Mouse (Mus musculus): ENCODE results near the gene Cacybp. TPM values are rescaled to one million over a fixed set of nuclear protein-coding genes. Genes with fewer than 3 reads are reported as not detected.
A peak's percentile ranks its signal among the peaks of the same experiment; 100 is the strongest.

Gene Cacybp
- polyA plus RNA-seq (2012; fragmentation: generic; extraction: Trizol): 39.9 TPM

DNA sequence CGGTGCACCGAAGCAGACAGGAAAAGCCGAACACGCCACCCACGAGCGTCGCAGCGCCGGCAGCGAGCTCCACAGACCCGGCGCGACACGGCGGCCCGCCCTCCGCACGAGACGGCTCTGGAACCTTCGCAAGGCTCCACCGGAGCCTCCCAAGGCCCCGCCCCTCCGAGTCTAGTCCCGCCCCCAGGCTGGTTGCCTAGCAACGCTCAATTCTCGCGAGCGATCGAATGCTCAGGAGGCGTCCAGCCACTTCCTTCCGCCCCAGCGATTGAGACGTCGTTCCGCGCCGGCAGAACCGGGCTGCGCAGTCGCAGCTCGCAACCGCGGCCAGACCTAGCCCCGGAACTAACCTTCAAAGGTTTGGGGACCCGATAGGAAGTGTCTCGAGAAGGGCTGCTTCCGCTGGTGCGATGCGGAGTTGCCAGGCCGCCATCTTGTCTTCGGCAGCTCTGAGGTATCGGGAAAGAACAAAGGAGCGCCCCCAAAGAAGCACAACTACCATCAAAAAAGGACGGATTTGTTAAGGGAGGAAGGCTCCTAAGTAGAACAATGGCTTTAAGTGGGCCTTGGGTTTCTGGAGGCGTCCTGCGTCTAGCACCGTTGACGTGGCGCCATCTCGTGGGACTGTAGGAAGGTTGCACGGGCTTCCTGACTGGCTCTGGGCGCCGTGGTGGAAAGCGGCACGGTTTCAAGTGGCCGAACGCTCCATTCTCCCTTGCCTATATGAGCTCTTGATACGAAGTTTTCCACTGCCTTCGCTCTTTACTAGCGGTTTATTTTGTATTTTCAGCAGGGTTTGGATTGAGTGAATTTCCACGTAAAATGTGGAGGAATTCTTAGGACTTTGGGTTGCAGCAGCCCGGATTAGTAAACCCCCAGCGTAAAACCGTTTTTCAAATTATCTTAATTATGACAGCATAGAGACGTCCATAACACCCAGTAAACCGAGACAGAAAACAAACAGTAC is at the start of gene Cacybp:
Gene Cacybp (minus strand): TSS at position 173 of the 967 bp plus-strand sequence.
- Histone ChIP-seq H3ac (ENCODE audit: control insufficient read depth, insufficient read length) (peak within 1 kb of the TSS; percentile 51), H3K4me3 (peak within 1 kb of the TSS; percentile 70), H3K79me2 (ENCODE audit: control insufficient read depth, insufficient read depth) (peaks cover 45% of the 10 kb centered on the region), H3K27me3 (ENCODE audit: control insufficient read depth, insufficient read depth, insufficient read length) (no peaks in the 10 kb centered on the region), H3K4me2 (ENCODE audit: low read depth) (peak within 1 kb of the TSS; percentile 95), H3K36me3 (ENCODE audit: control insufficient read depth, insufficient read depth) (no peaks in the 10 kb centered on the region)
- TF ChIP-seq USF1 (IDR thresholded peaks at IDR 0.05; ENCODE audit: low read depth) (no peak), TCF3 (IDR thresholded peaks at IDR 0.05; ENCODE audit: insufficient read length, low read depth) (no peak), E2F4 (IDR thresholded peaks at IDR 0.05; ENCODE audit: insufficient read depth) (peak; percentile 4), POLR2AphosphoS2 (IDR thresholded peaks at IDR 0.05; ENCODE audit: insufficient read length, low read depth) (peak; percentile 89), MAX (IDR thresholded peaks at IDR 0.05; ENCODE audit: low read depth) (no peak), POLR2A (IDR thresholded peaks at IDR 0.05; ENCODE audit: insufficient read length, low read depth) (peak; percentile 96), MYOG (IDR thresholded peaks at IDR 0.05; ENCODE audit: control insufficient read depth in 1 of 3, insufficient read depth in 1 of 3, insufficient read length in 2 of 3, low read depth in 2 of 3) (no peak), MYOD1 (IDR thresholded peaks at IDR 0.05; ENCODE audit: control insufficient read depth in 1 of 3, insufficient read length in 2 of 3, low read depth in 2 of 3) (no peak), REST (IDR thresholded peaks at IDR 0.05; ENCODE audit: insufficient read depth, insufficient read length) (no peak), SRF (IDR thresholded peaks at IDR 0.05; ENCODE audit: control insufficient read depth, insufficient read length, low read depth) (peak; percentile 31), TCF12 (IDR thresholded peaks at IDR 0.05; ENCODE audit: insufficient read depth, poor library complexity, severe bottlenecking) (no peak)

DNA sequence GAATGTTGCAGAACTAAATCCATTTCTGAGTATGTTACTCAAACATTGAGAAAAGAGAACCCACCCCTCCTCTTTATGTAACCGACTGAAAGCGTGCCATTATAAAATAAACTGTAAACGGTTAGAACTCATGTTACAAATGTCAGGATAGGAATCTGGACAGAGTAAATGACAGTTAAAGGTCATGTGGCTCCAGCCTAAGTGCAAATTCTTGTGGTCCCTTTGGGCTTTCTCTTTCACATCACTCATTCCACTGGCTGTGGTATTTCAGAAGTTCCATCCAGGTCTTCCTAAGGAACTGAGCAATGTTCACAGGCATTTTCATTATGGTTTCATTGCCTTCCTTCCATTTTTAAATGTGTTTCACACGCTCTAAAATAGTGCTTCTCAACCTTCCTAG is 49.7 kb upstream of the Cacybp start:
- H3K79me2 ChIP-seq (ENCODE audit: control insufficient read depth, insufficient read depth): no peaks in the 10 kb centered on the region
- no peak overlapping the region for H3K4me3 ChIP-seq
- H3K4me2 ChIP-seq (ENCODE audit: low read depth): peak overlapping the region; percentile 26
- no peaks in the 10 kb centered on the region for H3K27me3 ChIP-seq (ENCODE audit: control insufficient read depth, insufficient read depth, insufficient read length)
- H3K36me3 ChIP-seq (ENCODE audit: control insufficient read depth, insufficient read depth): no peaks in the 10 kb centered on the region
- TF ChIP-seq MAX (IDR thresholded peaks at IDR 0.05; ENCODE audit: low read depth) (no peak), MYOD1 (IDR thresholded peaks at IDR 0.05; ENCODE audit: control insufficient read depth in 1 of 3, insufficient read length in 2 of 3, low read depth in 2 of 3) (no peak), REST (IDR thresholded peaks at IDR 0.05; ENCODE audit: insufficient read depth, insufficient read length) (no peak), CEBPB (IDR thresholded peaks at IDR 0.05; ENCODE audit: insufficient read depth, poor library complexity, severe bottlenecking) (0 out of 2 replicates have a peak, but pooled peaks have one; percentile 14), MYOG (IDR thresholded peaks at IDR 0.05; ENCODE audit: control insufficient read depth in 1 of 3, insufficient read depth in 1 of 3, insufficient read length in 2 of 3, low read depth in 2 of 3) (no peak), POLR2A (IDR thresholded peaks at IDR 0.05; ENCODE audit: insufficient read length, low read depth) (no peak), TCF3 (IDR thresholded peaks at IDR 0.05; ENCODE audit: insufficient read length, low read depth) (no peak), USF1 (IDR thresholded peaks at IDR 0.05; ENCODE audit: low read depth) (peak; percentile 14)
- no peak overlapping the region for H3ac ChIP-seq (ENCODE audit: control insufficient read depth, insufficient read length)

DNA sequence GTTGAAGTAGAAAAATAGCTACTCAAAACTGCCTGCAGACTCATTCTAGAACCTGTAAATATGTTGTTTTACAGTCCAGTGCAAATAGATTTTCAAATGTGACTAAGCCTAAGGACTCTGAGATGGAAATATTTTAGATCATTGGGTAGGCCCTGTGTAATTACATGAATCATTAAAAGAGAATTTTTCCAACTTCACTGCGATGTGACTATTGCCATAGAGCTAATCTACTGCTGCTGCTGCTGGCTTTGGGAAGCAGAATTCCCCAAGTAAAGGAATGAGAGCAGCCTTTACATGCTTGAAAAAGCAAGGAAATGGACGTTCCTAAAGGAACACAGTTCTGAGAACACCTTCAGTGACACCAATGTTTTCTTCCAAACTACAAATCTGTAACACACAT is 49.2 kb upstream of the Cacybp start:
- TF ChIP-seq CEBPB (IDR thresholded peaks at IDR 0.05; ENCODE audit: insufficient read depth, poor library complexity, severe bottlenecking) (no peak), E2F4 (IDR thresholded peaks at IDR 0.05; ENCODE audit: insufficient read depth) (no peak), TCF12 (IDR thresholded peaks at IDR 0.05; ENCODE audit: insufficient read depth, poor library complexity, severe bottlenecking) (no peak), MAX (IDR thresholded peaks at IDR 0.05; ENCODE audit: low read depth) (no peak), TCF3 (IDR thresholded peaks at IDR 0.05; ENCODE audit: insufficient read length, low read depth) (no peak), MYOG (IDR thresholded peaks at IDR 0.05; ENCODE audit: control insufficient read depth in 1 of 3, insufficient read depth in 1 of 3, insufficient read length in 2 of 3, low read depth in 2 of 3) (no peak), POLR2AphosphoS2 (IDR thresholded peaks at IDR 0.05; ENCODE audit: insufficient read length, low read depth) (no peak), MYOD1 (IDR thresholded peaks at IDR 0.05; ENCODE audit: control insufficient read depth in 1 of 3, insufficient read length in 2 of 3, low read depth in 2 of 3) (no peak), SRF (IDR thresholded peaks at IDR 0.05; ENCODE audit: control insufficient read depth, insufficient read length, low read depth) (no peak), USF1 (IDR thresholded peaks at IDR 0.05; ENCODE audit: low read depth) (no peak), REST (IDR thresholded peaks at IDR 0.05; ENCODE audit: insufficient read depth, insufficient read length) (no peak)
- H3K4me2 ChIP-seq (ENCODE audit: low read depth): no peak overlapping the region
- no peaks in the 10 kb centered on the region for H3K79me2 ChIP-seq (ENCODE audit: control insufficient read depth, insufficient read depth)
- no peak overlapping the region for H3K4me3 ChIP-seq
- H3K36me3 ChIP-seq (ENCODE audit: control insufficient read depth, insufficient read depth): no peaks in the 10 kb centered on the region
- H3K27me3 ChIP-seq (ENCODE audit: control insufficient read depth, insufficient read depth, insufficient read length): no peaks in the 10 kb centered on the region
- no peak overlapping the region for H3ac ChIP-seq (ENCODE audit: control insufficient read depth, insufficient read length)

DNA sequence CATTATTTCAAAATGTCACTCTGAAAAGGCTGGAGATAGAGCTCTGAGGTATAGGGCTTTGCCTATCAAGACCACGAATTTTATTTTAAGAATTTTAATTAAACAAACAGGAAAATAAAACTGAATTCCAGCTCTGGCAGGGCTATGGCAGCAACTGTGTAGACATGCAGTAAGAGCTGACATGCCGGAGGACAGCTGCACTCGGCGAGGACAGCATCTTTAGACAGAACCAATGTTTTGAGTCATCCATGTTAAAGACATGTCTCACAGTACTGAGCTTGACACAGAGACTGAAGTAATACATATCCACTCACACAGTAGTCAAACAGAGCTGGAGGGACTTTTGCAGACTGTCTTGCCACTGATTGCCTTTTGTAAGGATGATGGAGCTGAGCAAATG is 47.9 kb upstream of the Cacybp start:
- H3ac ChIP-seq (ENCODE audit: control insufficient read depth, insufficient read length): no peak overlapping the region
- H3K4me3 ChIP-seq: no peak overlapping the region
- H3K36me3 ChIP-seq (ENCODE audit: control insufficient read depth, insufficient read depth): no peaks in the 10 kb centered on the region
- no peaks in the 10 kb centered on the region for H3K27me3 ChIP-seq (ENCODE audit: control insufficient read depth, insufficient read depth, insufficient read length)
- TF ChIP-seq TCF12 (IDR thresholded peaks at IDR 0.05; ENCODE audit: insufficient read depth, poor library complexity, severe bottlenecking) (no peak), USF1 (IDR thresholded peaks at IDR 0.05; ENCODE audit: low read depth) (no peak), TCF3 (IDR thresholded peaks at IDR 0.05; ENCODE audit: insufficient read length, low read depth) (no peak), REST (IDR thresholded peaks at IDR 0.05; ENCODE audit: insufficient read depth, insufficient read length) (no peak), MYOD1 (IDR thresholded peaks at IDR 0.05; ENCODE audit: control insufficient read depth in 1 of 3, insufficient read length in 2 of 3, low read depth in 2 of 3) (peak in 2 of 3 experiments; percentile 40 to 59), SRF (IDR thresholded peaks at IDR 0.05; ENCODE audit: control insufficient read depth, insufficient read length, low read depth) (no peak), POLR2A (IDR thresholded peaks at IDR 0.05; ENCODE audit: insufficient read length, low read depth) (no peak), MAX (IDR thresholded peaks at IDR 0.05; ENCODE audit: low read depth) (no peak), CEBPB (IDR thresholded peaks at IDR 0.05; ENCODE audit: insufficient read depth, poor library complexity, severe bottlenecking) (no peak), MYOG (IDR thresholded peaks at IDR 0.05; ENCODE audit: control insufficient read depth in 1 of 3, insufficient read depth in 1 of 3, insufficient read length in 2 of 3, low read depth in 2 of 3) (peak in 1 of 3 experiments; percentile 35), E2F4 (IDR thresholded peaks at IDR 0.05; ENCODE audit: insufficient read depth) (no peak), POLR2AphosphoS2 (IDR thresholded peaks at IDR 0.05; ENCODE audit: insufficient read length, low read depth) (no peak)
- H3K79me2 ChIP-seq (ENCODE audit: control insufficient read depth, insufficient read depth): no peaks in the 10 kb centered on the region
- H3K4me2 ChIP-seq (ENCODE audit: low read depth): no peak overlapping the region
